Comparison of ENCODE assay signal across 7 mouse cellular contexts in genomic region chr10:11343205-11344141, GRCm38 (mm10). TPM values are rescaled to one million over a fixed set of nuclear protein-coding genes. Genes with fewer than 3 reads are reported as not detected.
DNase-seq lines count a peak whose midpoint lies in the region; ATAC-seq and TF ChIP-seq lines count a peak whose summit lies in the region.

TSS of gene Epm2a (plus strand) at chr10:11343404.

- peak within 1 kb of the TSS; percentile 67 for H3K4me3 ChIP-seq in embryonic facial prominence, embryonic 14.5 days (ENCODE audit: low read depth, low read length)
- peak within 1 kb of the TSS; percentile 68 for H3K4me3 ChIP-seq in limb, embryonic 14.5 days (replicated peaks; ENCODE audit: low read length)
- H3K4me3 ChIP-seq in midbrain, embryonic 16.5 days (ENCODE audit: low read depth, low read length), result peak within 1 kb of the TSS; percentile 75
- peak within 1 kb of the TSS; percentile 61 for H3K4me3 ChIP-seq in spleen, adult 2 months (ENCODE audit: extremely low read depth, insufficient read depth, insufficient read length)

- no peaks in the 10 kb centered on the region for H3K9me3 ChIP-seq in embryonic facial prominence, embryonic 14.5 days (ENCODE audit: control insufficient read depth, low read length)
- no peaks in the 10 kb centered on the region for H3K9me3 ChIP-seq in limb, embryonic 14.5 days (ENCODE audit: control insufficient read depth, low read length)
- H3K9me3 ChIP-seq in midbrain, embryonic 16.5 days (replicated peaks; ENCODE audit: control insufficient read depth, low read length, poor library complexity, severe bottlenecking), result no peaks in the 10 kb centered on the region

- peak; percentile 92 to 94 for DNase-seq in adrenal gland, postnatal 36 days
- DNase-seq in embryonic facial prominence, embryonic 14.5 days (ENCODE audit: low spot score), result peak; percentile 96
- DNase-seq in heart, adult 8-10 months (ENCODE audit: low spot score), result peak; percentile 72
- peak; percentile 84 for DNase-seq in kidney, adult 9 months
- peak; percentile 89 for DNase-seq in limb, embryonic 14.5 days (ENCODE audit: low spot score)
- DNase-seq in spleen, adult 2 months (ENCODE audit: low read depth in 1 of 2, low spot score in 2 of 2), result peak in 1 of 2 experiments; percentile 57

- no peak for TF ChIP-seq CTCF in spleen, adult 2 months (IDR thresholded peaks at IDR 0.05; ENCODE audit: extremely low read depth, insufficient read depth, insufficient read length, insufficient replicate concordance)

- H3K9ac ChIP-seq in embryonic facial prominence, embryonic 14.5 days (ENCODE audit: low read depth, low read length), result peak within 1 kb of the TSS; percentile 93
- peak within 1 kb of the TSS; percentile 93 for H3K9ac ChIP-seq in limb, embryonic 14.5 days (ENCODE audit: low read depth, low read length, severe bottlenecking)
- peak within 1 kb of the TSS; percentile 99 for H3K9ac ChIP-seq in midbrain, embryonic 16.5 days (ENCODE audit: low read depth, low read length)

- no peaks in the 10 kb centered on the region for H3K36me3 ChIP-seq in embryonic facial prominence, embryonic 14.5 days (ENCODE audit: control insufficient read depth, insufficient read depth, low read length)
- H3K36me3 ChIP-seq in limb, embryonic 14.5 days (ENCODE audit: control insufficient read depth, insufficient read depth, low read length), result no peaks in the 10 kb centered on the region
- H3K36me3 ChIP-seq in midbrain, embryonic 16.5 days (ENCODE audit: control insufficient read depth, insufficient read depth, low read length), result no peaks in the 10 kb centered on the region
- H3K36me3 ChIP-seq in spleen, adult 2 months (ENCODE audit: control insufficient read depth, insufficient read depth, low read length), result no peaks in the 10 kb centered on the region

- peak; percentile 99 for ATAC-seq in embryonic facial prominence, embryonic 14.5 days (ENCODE audit: low read depth)
- peak; percentile 98 for ATAC-seq in limb, embryonic 14.5 days (ENCODE audit: low FRiP score, low read depth)
- peak; percentile 96 for ATAC-seq in midbrain, embryonic 16.5 days

- peak; percentile 78; the same call in 1 of the 2 replicates for TF ChIP-seq POLR2A in limb, embryonic 14.5 days (IDR thresholded peaks at IDR 0.05; ENCODE audit: borderline replicate concordance, extremely low read depth, insufficient read depth, insufficient read length)
- TF ChIP-seq POLR2A in spleen, adult 2 months (IDR thresholded peaks at IDR 0.05; ENCODE audit: low read depth, low read length), result no peak

- H3K27ac ChIP-seq in embryonic facial prominence, embryonic 14.5 days (replicated peaks; ENCODE audit: low read depth, low read length), result peak within 1 kb of the TSS; percentile 98
- peak within 1 kb of the TSS; percentile 99 for H3K27ac ChIP-seq in limb, embryonic 14.5 days (replicated peaks; ENCODE audit: low read depth, low read length)
- peak within 1 kb of the TSS; percentile 98 for H3K27ac ChIP-seq in midbrain, embryonic 16.5 days (ENCODE audit: low read length)
- peak within 1 kb of the TSS; percentile 74 for H3K27ac ChIP-seq in spleen, adult 2 months (ENCODE audit: insufficient read depth, low read length)

- H3K4me2 ChIP-seq in embryonic facial prominence, embryonic 14.5 days (ENCODE audit: low read depth, low read length), result peak within 1 kb of the TSS; percentile 73
- H3K4me2 ChIP-seq in limb, embryonic 14.5 days (replicated peaks; ENCODE audit: low read depth, low read length, severe bottlenecking), result peak within 1 kb of the TSS; percentile 65
- H3K4me2 ChIP-seq in midbrain, embryonic 16.5 days (ENCODE audit: low read length), result peak within 1 kb of the TSS; percentile 74

- no peaks in the 10 kb centered on the region for H3K27me3 ChIP-seq in embryonic facial prominence, embryonic 14.5 days (replicated peaks; ENCODE audit: control insufficient read depth, insufficient read depth, low read length)
- H3K27me3 ChIP-seq in limb, embryonic 14.5 days (ENCODE audit: control insufficient read depth, insufficient read depth, low read length), result no peaks in the 10 kb centered on the region
- no peaks in the 10 kb centered on the region for H3K27me3 ChIP-seq in midbrain, embryonic 16.5 days (ENCODE audit: control insufficient read depth, insufficient read depth, low read depth, low read length)
- H3K27me3 ChIP-seq in spleen, adult 2 months (ENCODE audit: control insufficient read depth, insufficient read depth, low read length), result peaks cover 5% of the 10 kb centered on the region

- H3K4me1 ChIP-seq in embryonic facial prominence, embryonic 14.5 days (ENCODE audit: control insufficient read depth, insufficient read depth, low read length), result no peaks in the 10 kb centered on the region; the same call in 1 of the 2 replicates
- H3K4me1 ChIP-seq in limb, embryonic 14.5 days (ENCODE audit: control insufficient read depth, insufficient read depth, low read length), result no peaks in the 10 kb centered on the region
- H3K4me1 ChIP-seq in midbrain, embryonic 16.5 days (ENCODE audit: control insufficient read depth, insufficient read depth, low read length), result peaks cover 8% of the 10 kb centered on the region
- no peaks in the 10 kb centered on the region for H3K4me1 ChIP-seq in spleen, adult 2 months (ENCODE audit: control insufficient read depth, insufficient read depth, insufficient read length)

- under 1% methylated on average over 59 of the region's 106 CpGs for WGBS in embryonic facial prominence, embryonic 14.5 days
- 3% methylated on average over 64 of the region's 106 CpGs for WGBS in limb, embryonic 14.5 days
- WGBS in midbrain, embryonic 16.5 days, result under 1% methylated on average over 94 of the region's 106 CpGs
- WGBS in spleen, adult 2 months, result 2% methylated on average over 101 of the region's 106 CpGs

RNA-seq across cellular contexts. Expression of gene Epm2a, which starts in this region (rescaled TPM):
- 10 to 100 TPM in 1 of 2 experiments, 1 to 10 TPM in 1; 8.4 to 17.3 TPM for total RNA-seq in adrenal gland, postnatal 36 days (2021)
- polyA plus RNA-seq in embryonic facial prominence, embryonic 14.5 days (2014; fragmentation: Nextera tagmentation; extraction: Ambion mirVana), result 0.90 and 1.0 TPM in 2 replicates
- total RNA-seq in heart, adult 8-10 months (2022), result 10 to 100 TPM; 36.9 to 42.7 (median 41.1) TPM
- 2.0 and 2.3 TPM in 2 replicates for polyA plus RNA-seq in limb, embryonic 14.5 days (2012; rRNA removed)
- 0.46 and 0.54 TPM in 2 replicates for polyA plus RNA-seq in limb, embryonic 14.5 days (2014; fragmentation: Nextera tagmentation; extraction: Ambion mirVana)
- 1.0 and 2.3 TPM in 2 replicates for polyA plus RNA-seq in midbrain, embryonic 16.5 days (2015; fragmentation: Nextera tagmentation; extraction: Ambion mirVana)
- polyA plus RNA-seq in spleen, adult 2 months (2012; rRNA removed), result 3.5 and 9.6 TPM in 2 replicates
